Mouse (Mus musculus) liver, adult 2 months (tissue): ENCODE measurements around the gene Sipa1l3.

Experiments used
- CTCF ChIP-seq: fragments of 200-500 bp; IDR thresholded peaks from 2 replicates; pipeline ENCODE4 v1.5.1; 2011; ENCODE audit warnings: low read depth, low read length, control low read depth
- POLR2A ChIP-seq: fragments of 200-500 bp; IDR thresholded peaks from 2 replicates; pipeline ENCODE4 v1.6.1; 2011; ENCODE audit warnings: low read length, control low read depth; ENCODE audit not compliant: insufficient read depth; ENCODE audit errors: extremely low read depth

DNA sequence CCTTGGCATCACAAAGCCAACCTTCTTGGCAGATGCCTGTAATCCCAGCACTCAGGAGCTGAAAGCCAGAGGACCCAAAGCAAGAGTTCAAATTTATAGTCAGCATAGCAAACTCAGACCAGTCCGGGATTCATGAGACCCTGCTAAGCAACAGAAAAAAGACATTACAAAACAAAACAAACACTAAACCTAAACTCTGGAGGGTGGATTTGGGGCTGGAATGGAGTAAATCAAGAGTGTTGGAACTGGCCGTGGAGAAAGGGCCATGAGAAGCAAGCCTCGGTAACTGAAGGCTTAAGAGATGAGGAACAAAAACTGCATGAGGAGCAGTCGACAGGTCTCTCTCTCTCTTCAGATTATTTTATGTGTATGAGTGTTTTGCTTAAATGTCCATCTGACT lies 234.6 kb downstream of the Sipa1l3 start:
- TF ChIP-seq CTCF (no peak), POLR2A (no peak)
